Mouse (Mus musculus) brain, embryonic 14.5 days (tissue): Measurements from ENCODE around the gene Vps37d.

ENCODE experiments used
- CTCF ChIP-seq: fragments of 200-500 bp; IDR thresholded peaks from 2 replicates; pipeline ENCODE4 v1.5.1; 2012; ENCODE audit warnings: inconsistent platforms, mild to moderate bottlenecking, moderate library complexity, borderline replicate concordance; ENCODE audit not compliant: insufficient read depth, insufficient read length; ENCODE audit errors: extremely low read depth
- POLR2A ChIP-seq: fragments of 200-500 bp; IDR thresholded peaks from 2 replicates; pipeline ENCODE4 v1.6.1; 2012; ENCODE audit warnings: mild to moderate bottlenecking, inconsistent platforms, borderline replicate concordance; ENCODE audit not compliant: poor library complexity, insufficient read depth, insufficient read length, severe bottlenecking; ENCODE audit errors: extremely low read depth

GRCm38 (mm10) chr5:135109426-135109825, 31.4 kb upstream of the Vps37d start:
- no peak for TF ChIP-seq CTCF
- no peak for TF ChIP-seq POLR2A
